Mouse (Mus musculus) forebrain, postnatal 0 days (tissue): Measurements from ENCODE around the gene Spata16. TPM values are rescaled to one million over a fixed set of nuclear protein-coding genes. Genes with fewer than 3 reads are reported as not detected.

Experiments used
- ATAC-seq: fragments of 200-750 bp; cut with Nextera tagmentation; 2 replicates; pipeline ENCODE4 v1.8.0; 2017; ENCODE audit warnings: mild to moderate bottlenecking, moderate library complexity
- DNase-seq: peaks from one replicate; pipeline ENCODE4 v3.0.0-alpha.2; 2015
- H3K27ac ChIP-seq: fragments of 300-500 bp; sonication (generic); 2 replicates; pipeline ENCODE4 v1.5.1; 2014; ENCODE audit warnings: low read depth, mild to moderate bottlenecking, antibody characterized with exemption, low read length, moderate library complexity, mixed read lengths
- H3K27me3 ChIP-seq: fragments of 300-500 bp; sonication (generic); 2 replicates; pipeline ENCODE4 v1.6.1; 2014; ENCODE audit warnings: mild to moderate bottlenecking, low read length, mixed read lengths; ENCODE audit not compliant: insufficient read depth
- H3K36me3 ChIP-seq: fragments of 300-500 bp; sonication (generic); 2 replicates; pipeline ENCODE4 v1.6.1; 2014; ENCODE audit warnings: mild to moderate bottlenecking, moderate library complexity; ENCODE audit not compliant: insufficient read depth
- H3K4me1 ChIP-seq: fragments of 300-500 bp; sonication (generic); 2 replicates; pipeline ENCODE4 v1.6.1; 2014; ENCODE audit warnings: antibody characterized with exemption; ENCODE audit not compliant: insufficient read depth
- H3K4me2 ChIP-seq: fragments of 300-500 bp; sonication (generic); 2 replicates; pipeline ENCODE4 v1.6.1; 2014; ENCODE audit warnings: low read depth, mild to moderate bottlenecking, moderate library complexity
- H3K4me3 ChIP-seq: fragments of 300-500 bp; sonication (generic); 2 replicates; pipeline ENCODE4 v1.5.1; 2014; ENCODE audit warnings: low read depth, low read length, mixed read lengths
- H3K9ac ChIP-seq: fragments of 300-500 bp; sonication (generic); 2 replicates; pipeline ENCODE4 v1.6.1; 2014; ENCODE audit warnings: mild to moderate bottlenecking
- H3K9me3 ChIP-seq: fragments of 300-500 bp; sonication (generic); 2 replicates; pipeline ENCODE4 v1.6.1; 2016; ENCODE audit warnings: low read length
- CTCF ChIP-seq: sonication (generic); IDR thresholded peaks from 2 replicates; pipeline ENCODE4 v1.5.1; 2016; ENCODE audit warnings: antibody characterized with exemption, control low read depth, low read depth
- WGBS: fragments of 180-500 bp; shearing (Covaris S2); extraction: QIAGEN DNeasy Blood & Tissue Kit; methylation state at CpG from one replicate; pipeline ENCODE4 v1.1.7; 2014; 5-methylcytosine and 5-hydroxymethylcytosine counted together
- polyA plus RNA-seq: library from polyadenylated mRNA; unstranded; fragments of >200 nt; fragmentation: Nextera tagmentation; extraction: Ambion mirVana; gene quantifications from 2 replicates; pipeline ENCODE4 v1.2.1, GENCODE M21; 2015
- total RNA-seq: library from RNA; depleted of rRNA; stranded (reverse); fragments of >200 nt; gene quantifications from 2 replicates; pipeline ENCODE4 v1.2.3, GENCODE M21; 2014

Spata16 gene
- total and polyA plus RNA-seq, 2 experiments from 2014 or later = not detected

DNA sequence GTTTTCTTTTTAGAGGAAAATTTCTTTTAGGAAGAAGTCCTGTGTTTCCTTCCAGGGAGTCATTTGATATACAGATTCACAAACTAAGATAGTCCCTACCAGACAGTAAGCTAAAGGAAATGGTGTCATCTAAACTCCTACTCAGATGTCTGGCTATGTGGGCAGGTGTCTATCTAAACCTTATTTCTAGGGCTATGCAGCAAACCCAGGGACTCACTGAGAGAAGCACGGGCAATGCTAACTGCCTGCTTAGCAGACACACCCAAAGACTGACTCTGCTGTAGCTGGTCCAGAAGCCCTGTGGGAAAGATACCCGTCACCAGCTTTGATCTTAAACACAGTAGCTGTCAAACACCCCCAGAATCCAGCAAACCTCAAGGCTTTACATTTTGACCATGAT is 284.2 kb downstream of the Spata16 start:
- no peak for TF ChIP-seq CTCF
- Histone ChIP-seq H3K9me3 (peaks cover 5% of the 10 kb centered on the region; the same call in 1 of the 2 replicates), H3K9ac (no peak overlapping the region), H3K27me3 (no peaks in the 10 kb centered on the region), H3K4me2 (no peak overlapping the region), H3K4me1 (no peaks in the 10 kb centered on the region), H3K36me3 (no peaks in the 10 kb centered on the region), H3K4me3 (no peak overlapping the region), H3K27ac (no peak overlapping the region)
- WGBS = 93% methylated on average over 2 of the region's 2 CpGs
- ATAC-seq (no peak), DNase-seq (no peak)

DNA sequence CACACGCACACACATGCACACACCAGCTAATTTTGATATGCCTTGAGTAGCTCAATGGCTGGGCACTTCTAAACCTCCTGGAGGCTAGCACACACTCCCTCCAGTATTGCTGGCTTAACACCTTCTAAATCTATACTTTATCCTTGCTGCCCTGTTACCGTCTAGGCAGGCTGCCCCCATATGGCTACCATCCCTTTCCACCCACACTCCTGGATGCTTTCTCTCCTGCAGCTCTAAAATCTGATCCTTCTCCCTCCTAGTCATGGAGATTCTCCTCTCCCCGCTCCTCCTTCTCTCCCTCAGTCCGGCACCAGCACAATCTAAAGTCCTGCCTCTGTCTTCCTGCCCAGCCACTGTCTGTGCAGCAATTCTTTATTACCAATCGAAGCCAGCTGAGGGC is 286.0 kb downstream of the Spata16 start:
- 95% methylated on average over 5 of the region's 5 CpGs for WGBS
- Histone ChIP-seq H3K4me3 (no peak overlapping the region), H3K27ac (no peak overlapping the region), H3K4me1 (no peaks in the 10 kb centered on the region), H3K27me3 (no peaks in the 10 kb centered on the region), H3K4me2 (no peak overlapping the region), H3K36me3 (no peaks in the 10 kb centered on the region), H3K9me3 (peaks cover 5% of the 10 kb centered on the region; the same call in 1 of the 2 replicates), H3K9ac (no peak overlapping the region)
- ATAC-seq (no peak), DNase-seq (no peak)
- TF ChIP-seq CTCF = no peak

DNA sequence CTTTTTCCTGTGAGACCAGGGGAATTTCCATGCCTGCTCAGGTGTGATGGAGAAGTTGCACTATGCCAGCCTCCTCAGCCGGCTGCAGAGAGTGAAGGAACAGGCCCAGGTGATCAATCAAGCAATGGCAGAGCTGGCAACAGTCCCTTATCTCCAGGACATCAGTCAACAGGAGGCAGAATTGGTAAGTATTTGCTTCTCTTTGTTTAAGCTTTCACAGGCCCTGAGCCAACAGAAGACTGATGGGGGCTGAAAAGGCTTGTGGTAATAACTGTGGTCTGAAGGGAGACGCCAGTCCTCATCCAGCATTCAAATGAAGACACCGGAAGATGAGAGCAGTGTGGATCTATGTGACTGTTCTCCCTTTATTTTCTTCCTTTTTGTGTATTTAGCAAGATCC is 286.8 kb downstream of the Spata16 start:
- no peak overlapping the region for H3K9ac ChIP-seq
- DNase-seq (no peak), ATAC-seq (no peak)
- WGBS = 36% methylated on average over 3 of the region's 3 CpGs
- H3K4me1 ChIP-seq = no peaks in the 10 kb centered on the region
- no peak for TF ChIP-seq CTCF
- no peak overlapping the region for H3K4me2 ChIP-seq
- H3K4me3 ChIP-seq = no peak overlapping the region
- H3K9me3 ChIP-seq = peaks cover 5% of the 10 kb centered on the region; the same call in 1 of the 2 replicates
- no peak overlapping the region for H3K27ac ChIP-seq
- no peaks in the 10 kb centered on the region for H3K36me3 ChIP-seq
- no peaks in the 10 kb centered on the region for H3K27me3 ChIP-seq

- Histone ChIP-seq H3K4me3 (no peak overlapping the region), H3K4me1 (no peaks in the 10 kb centered on the region), H3K27ac (no peak overlapping the region), H3K9me3 (no peaks in the 10 kb centered on the region), H3K9ac (no peak overlapping the region), H3K27me3 (no peaks in the 10 kb centered on the region), H3K36me3 (no peaks in the 10 kb centered on the region), H3K4me2 (no peak overlapping the region)
- ATAC-seq = no peak
- DNase-seq = no peak
- WGBS = 73% methylated on average over 3 of the region's 3 CpGs
- TF ChIP-seq CTCF = no peak
Observed at GRCm38 (mm10) chr3:26933079-26933478, 295.7 kb downstream of the Spata16 start.

- DNase-seq (no peak), ATAC-seq (no peak)
Observed at GRCm38 (mm10) chr3:26936897-26937590, 299.6 kb downstream of the Spata16 start.

GRCm38 (mm10) chr3:26966776-26967175 is 329.4 kb downstream of the Spata16 start:
- H3K27ac ChIP-seq = no peak overlapping the region
- no peaks in the 10 kb centered on the region for H3K27me3 ChIP-seq
- no peak for TF ChIP-seq CTCF
- ATAC-seq (no peak), DNase-seq (no peak)
- H3K9ac ChIP-seq = no peak overlapping the region
- H3K4me3 ChIP-seq = no peak overlapping the region
- H3K4me2 ChIP-seq = no peak overlapping the region
- H3K9me3 ChIP-seq = no peaks in the 10 kb centered on the region
- WGBS = 58% methylated on average over 5 of the region's 5 CpGs
- H3K36me3 ChIP-seq = no peaks in the 10 kb centered on the region
- no peaks in the 10 kb centered on the region for H3K4me1 ChIP-seq

More at GRCm38 (mm10) chr3:26936897-26937590, 299.6 kb downstream of the Spata16 start:
- Histone ChIP-seq H3K4me3 (no peak overlapping the region), H3K9ac (no peak overlapping the region), H3K9me3 (no peaks in the 10 kb centered on the region), H3K4me2 (no peak overlapping the region), H3K4me1 (no peaks in the 10 kb centered on the region), H3K36me3 (no peaks in the 10 kb centered on the region), H3K27me3 (no peaks in the 10 kb centered on the region), H3K27ac (no peak overlapping the region)
- WGBS = 75% methylated on average over 22 of the region's 22 CpGs
- no peak for TF ChIP-seq CTCF

- Histone ChIP-seq H3K27me3 (no peaks in the 10 kb centered on the region), H3K27ac (no peak overlapping the region), H3K9ac (no peak overlapping the region), H3K36me3 (no peaks in the 10 kb centered on the region), H3K4me1 (no peaks in the 10 kb centered on the region), H3K4me3 (no peak overlapping the region), H3K4me2 (no peak overlapping the region), H3K9me3 (no peaks in the 10 kb centered on the region)
- no peak for TF ChIP-seq CTCF
- WGBS = 96% methylated on average over 3 of the region's 3 CpGs
- DNase-seq = no peak
- ATAC-seq = no peak
Observed at GRCm38 (mm10) chr3:26968852-26969513, 331.6 kb downstream of the Spata16 start.
